Mouse (Mus musculus) testis, adult 2 months (tissue): ENCODE data around the gene Tuba1c.

Experiments used
- CTCF ChIP-seq: fragments of 200-500 bp; IDR thresholded peaks from 2 replicates; pipeline ENCODE4 v1.5.1; 2012; ENCODE audit warnings: low read depth, mild to moderate bottlenecking, inconsistent platforms, low read length, moderate library complexity; ENCODE audit not compliant: control insufficient read depth, insufficient read depth, insufficient replicate concordance
- POLR2A ChIP-seq: fragments of 200-500 bp; IDR thresholded peaks from 2 replicates; pipeline ENCODE4 v1.6.1; 2012; ENCODE audit warnings: low read depth, mild to moderate bottlenecking, inconsistent platforms, low read length, moderate library complexity; ENCODE audit not compliant: control insufficient read depth

DNA sequence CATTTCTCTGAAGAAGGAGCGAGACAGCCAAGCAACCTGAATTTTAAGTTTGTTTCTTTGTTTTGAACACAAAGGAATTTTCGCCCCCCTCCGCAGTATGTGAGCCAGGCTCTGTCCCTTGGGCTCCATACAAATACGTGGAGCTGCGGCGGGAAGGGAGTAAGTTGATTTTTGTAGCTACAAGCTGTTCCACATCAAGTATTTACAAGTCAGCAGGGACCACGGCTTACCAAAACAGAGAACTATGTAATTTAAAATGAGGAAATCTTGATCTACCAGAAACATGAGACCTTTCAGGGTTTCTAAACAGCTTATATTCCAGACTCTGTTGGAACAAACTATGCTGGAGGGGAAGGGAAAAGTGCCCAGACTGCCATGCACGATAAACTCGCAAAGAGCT, 11.7 kb upstream of the Tuba1c start:
- TF ChIP-seq CTCF (no peak), POLR2A (no peak)
